Mouse (Mus musculus) liver, embryonic 11.5 days (tissue): Measurements from ENCODE around the gene Faap24. TPM values are rescaled to one million over a fixed set of nuclear protein-coding genes. Genes with fewer than 3 reads are reported as not detected.
A peak's percentile ranks its signal among the peaks of the same experiment; 100 is the strongest.

Source experiments
- ATAC-seq: fragments of 200-750 bp; cut with Nextera tagmentation; replicated peaks from 2 replicates; pipeline ENCODE4 v1.8.0; 2017; ENCODE audit warnings: moderate number of reproducible peaks, mild to moderate bottlenecking, moderate TSS enrichment, moderate library complexity; ENCODE audit not compliant: low FRiP score
- DNase-seq: peaks from one replicate; pipeline ENCODE4 v3.0.0-alpha.2; 2017; ENCODE audit warnings: low spot score
- H3K27ac ChIP-seq: fragments of 300-500 bp; sonication (generic); 2 replicates; pipeline ENCODE4 v1.5.1; 2014; ENCODE audit warnings: mild to moderate bottlenecking, low read depth, low read length, control low read depth
- H3K27me3 ChIP-seq: fragments of 300-500 bp; sonication (generic); replicated peaks from 2 replicates; pipeline ENCODE4 v1.6.1; 2014; ENCODE audit warnings: low read length, mixed read lengths; ENCODE audit not compliant: control insufficient read depth, insufficient read depth
- H3K36me3 ChIP-seq: fragments of 300-500 bp; sonication (generic); 2 replicates; pipeline ENCODE4 v1.6.1; 2014; ENCODE audit warnings: mild to moderate bottlenecking, low read length, moderate library complexity, mixed read lengths; ENCODE audit not compliant: control insufficient read depth, insufficient read depth
- H3K4me1 ChIP-seq: fragments of 300-500 bp; sonication (generic); replicated peaks from 2 replicates; pipeline ENCODE4 v1.6.1; 2014; ENCODE audit warnings: low read length, mixed read lengths; ENCODE audit not compliant: control insufficient read depth, insufficient read depth
- H3K4me2 ChIP-seq: fragments of 300-500 bp; sonication (generic); 2 replicates; pipeline ENCODE4 v1.6.1; 2014; ENCODE audit warnings: mild to moderate bottlenecking, control low read depth, moderate library complexity
- H3K4me3 ChIP-seq: fragments of 300-500 bp; sonication (generic); 2 replicates; pipeline ENCODE4 v1.5.1; 2014; ENCODE audit warnings: low read depth, low read length, control low read depth
- H3K9ac ChIP-seq: fragments of 300-500 bp; sonication (generic); 2 replicates; pipeline ENCODE4 v1.6.1; 2014; ENCODE audit warnings: low read depth, low read length, control low read depth
- H3K9me3 ChIP-seq: fragments of 300-500 bp; sonication (generic); 2 replicates; pipeline ENCODE4 v1.6.1; 2016; ENCODE audit warnings: low read length, inconsistent platforms, mixed read lengths; ENCODE audit not compliant: control insufficient read depth
- WGBS: fragments of 180-500 bp; shearing (Covaris S2); extraction: QIAGEN DNeasy Blood & Tissue Kit; methylation state at CpG from one replicate; pipeline ENCODE4 v1.1.7; 2014; 5-methylcytosine and 5-hydroxymethylcytosine counted together
- polyA plus RNA-seq: library from polyadenylated mRNA; unstranded; fragments of >200 nt; fragmentation: Nextera tagmentation; extraction: Ambion mirVana; gene quantifications from 2 replicates; pipeline ENCODE4 v1.2.1, GENCODE M21; 2014

Faap24 gene
- polyA plus RNA-seq, 1 experiment from 2014 or later, result 40.0 TPM

DNA sequence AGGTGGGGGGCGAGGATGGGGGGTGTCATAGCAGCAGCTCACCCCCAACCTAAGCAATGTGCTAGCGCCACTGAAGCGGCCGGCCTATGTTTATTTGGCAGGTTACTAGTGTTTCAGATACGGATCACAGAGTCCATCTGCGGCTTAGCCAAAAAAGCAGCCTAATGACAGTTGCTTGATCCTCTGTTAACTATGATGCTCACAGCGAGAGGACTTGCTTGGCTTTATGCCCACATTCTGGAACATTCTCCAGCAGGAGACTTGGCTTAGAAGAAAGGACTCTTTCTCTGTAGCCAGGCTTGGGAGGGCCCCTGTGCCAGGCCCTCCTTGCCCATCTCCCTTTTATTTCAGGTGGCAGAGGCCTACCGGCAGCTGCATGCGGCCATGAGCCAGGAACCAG, 20.0 kb downstream of the Faap24 start:
- Histone ChIP-seq H3K4me3 (no peak overlapping the region), H3K4me1 (0 out of 2 replicates have a peak, but pooled peaks cover 4% of the 10 kb centered on the region), H3K36me3 (no peaks in the 10 kb centered on the region), H3K27ac (no peak overlapping the region), H3K9ac (no peak overlapping the region), H3K4me2 (no peak overlapping the region), H3K9me3 (no peaks in the 10 kb centered on the region), H3K27me3 (no peaks in the 10 kb centered on the region)
- 92% methylated on average over 9 of the region's 9 CpGs for WGBS
- ATAC-seq (no peak), DNase-seq (no peak)

DNA sequence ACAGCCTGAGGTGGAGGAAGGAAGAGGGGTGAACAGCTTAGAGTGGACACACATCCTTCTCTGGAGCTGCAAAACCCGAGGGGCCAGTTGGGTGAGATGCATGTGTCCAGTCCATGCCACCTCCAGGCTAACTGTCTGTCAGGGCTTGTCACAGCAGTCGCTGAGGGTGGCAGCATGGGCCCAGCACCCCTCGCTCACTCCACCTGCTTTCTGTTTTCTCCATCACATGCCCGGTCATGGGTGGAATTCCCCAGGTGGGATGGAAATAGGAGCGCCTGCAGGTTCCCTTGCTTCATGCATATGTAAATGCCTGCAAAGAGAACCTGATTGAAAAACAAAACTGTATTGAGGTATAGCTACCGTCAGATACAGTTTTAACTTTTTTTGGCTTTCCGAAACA, 22.4 kb downstream of the Faap24 start:
- Histone ChIP-seq H3K27ac (no peak overlapping the region), H3K4me3 (no peak overlapping the region), H3K9me3 (no peaks in the 10 kb centered on the region), H3K9ac (no peak overlapping the region), H3K4me1 (no peaks in the 10 kb centered on the region), H3K4me2 (no peak overlapping the region), H3K36me3 (no peaks in the 10 kb centered on the region; the same call in 1 of the 2 replicates), H3K27me3 (no peaks in the 10 kb centered on the region)
- DNase-seq, result no peak
- ATAC-seq, result no peak
- WGBS, result 82% methylated on average over 7 of the region's 7 CpGs

DNA sequence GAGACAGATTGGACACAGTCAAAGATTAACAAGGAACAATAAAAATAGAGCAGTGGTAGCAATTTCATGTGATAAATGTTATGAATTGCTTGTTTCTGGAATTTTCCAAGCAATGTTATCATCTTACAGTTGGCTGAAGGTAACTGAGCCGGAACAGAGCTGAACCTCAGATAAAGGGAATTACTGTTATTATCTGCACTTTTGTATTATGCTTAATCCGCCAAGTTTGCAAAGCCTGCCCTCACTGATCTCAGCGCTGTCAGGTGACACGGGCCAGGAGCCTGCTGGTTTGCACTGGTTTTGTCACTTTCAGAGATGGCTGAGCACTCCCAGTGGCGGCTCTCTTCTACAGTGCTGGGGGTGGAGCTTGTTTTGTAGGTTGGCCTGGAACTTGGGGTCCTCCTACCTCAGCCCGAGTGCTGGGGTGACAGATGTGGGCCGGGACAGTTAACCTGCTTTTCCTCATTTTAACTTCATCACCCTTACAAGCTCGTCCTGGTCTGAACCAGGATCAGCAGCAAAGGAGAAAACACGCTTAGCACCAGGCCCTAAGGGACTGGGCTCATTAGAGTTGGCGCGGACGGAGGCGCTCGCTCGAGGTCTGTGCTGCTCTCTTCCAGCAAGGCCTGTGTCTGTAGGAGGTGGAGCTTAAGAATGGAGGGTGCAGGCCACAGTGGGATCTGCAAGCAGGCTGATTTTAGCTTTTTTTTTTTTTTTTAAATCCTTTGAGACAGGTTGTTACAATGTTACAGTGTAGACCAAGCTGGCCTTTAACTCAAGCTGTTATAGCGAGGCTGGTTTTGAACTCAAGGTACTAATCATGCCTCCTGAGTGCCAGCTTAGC, 23.3 kb downstream of the Faap24 start:
- Histone ChIP-seq H3K4me2 (no peak overlapping the region), H3K27ac (no peak overlapping the region), H3K9ac (no peak overlapping the region), H3K27me3 (no peaks in the 10 kb centered on the region), H3K4me3 (no peak overlapping the region), H3K9me3 (no peaks in the 10 kb centered on the region), H3K4me1 (no peaks in the 10 kb centered on the region), H3K36me3 (no peaks in the 10 kb centered on the region; the same call in 1 of the 2 replicates)
- DNase-seq (no peak), ATAC-seq (peak; percentile 31; the same call in 1 of the 2 replicates)
- WGBS, result 69% methylated on average over 16 of the region's 16 CpGs

DNA sequence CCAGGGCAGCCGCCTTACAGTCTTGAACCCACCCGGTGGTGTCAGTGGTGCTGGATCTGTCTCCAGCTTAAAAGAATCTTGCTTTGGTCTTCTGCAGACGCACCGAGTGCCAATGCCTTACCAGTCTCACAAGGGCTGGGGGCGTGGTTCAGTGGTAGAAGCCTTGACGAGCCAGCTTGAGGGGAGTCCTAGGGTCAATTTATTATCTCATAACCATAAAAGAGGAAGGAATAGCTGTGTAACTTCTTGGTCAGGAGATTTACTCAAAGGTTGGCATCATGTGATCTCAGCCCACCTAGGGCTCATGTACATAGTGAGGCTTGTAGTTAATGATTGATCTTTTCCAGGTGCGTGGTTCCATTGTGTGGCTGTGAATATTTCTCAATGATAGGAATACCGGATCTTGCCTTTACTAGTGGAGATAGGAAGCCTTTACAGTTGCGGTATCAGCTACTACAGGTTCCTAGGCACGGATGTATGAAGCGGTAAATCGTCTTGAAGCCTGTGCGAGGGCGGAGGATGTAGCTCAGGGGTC, 24.1 kb downstream of the Faap24 start:
- no peaks in the 10 kb centered on the region; the same call in 1 of the 2 replicates for H3K36me3 ChIP-seq
- DNase-seq, result no peak
- no peaks in the 10 kb centered on the region for H3K9me3 ChIP-seq
- H3K4me3 ChIP-seq, result no peak overlapping the region
- H3K4me1 ChIP-seq, result no peaks in the 10 kb centered on the region
- H3K27me3 ChIP-seq, result no peaks in the 10 kb centered on the region
- no peak overlapping the region for H3K9ac ChIP-seq
- no peak for ATAC-seq
- H3K4me2 ChIP-seq, result no peak overlapping the region
- H3K27ac ChIP-seq, result no peak overlapping the region
- 80% methylated on average over 14 of the region's 14 CpGs for WGBS

DNA sequence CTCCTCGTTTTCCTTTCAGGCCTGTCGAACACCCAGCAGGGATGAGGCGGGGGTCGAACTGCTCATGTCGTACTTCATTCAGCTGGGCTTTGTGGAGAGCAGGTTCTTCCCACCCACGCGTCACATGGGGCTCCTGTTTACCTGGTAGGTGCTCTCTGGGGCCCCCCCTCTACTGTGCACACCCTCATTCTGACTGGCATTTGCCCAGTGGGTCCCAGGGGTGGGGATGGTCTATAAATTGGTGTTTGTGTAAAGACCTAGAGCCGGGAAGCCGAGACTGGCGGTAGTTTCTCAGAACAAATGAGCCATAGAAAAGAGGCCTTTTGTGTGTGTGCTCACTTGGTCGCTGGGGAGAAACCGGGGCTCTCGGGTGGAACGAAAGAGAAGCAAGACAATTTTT, 25.5 kb downstream of the Faap24 start:
- Histone ChIP-seq H3K4me2 (no peak overlapping the region), H3K4me1 (no peaks in the 10 kb centered on the region), H3K9ac (no peak overlapping the region), H3K36me3 (no peaks in the 10 kb centered on the region; the same call in 1 of the 2 replicates), H3K27me3 (no peaks in the 10 kb centered on the region), H3K4me3 (no peak overlapping the region), H3K9me3 (no peaks in the 10 kb centered on the region), H3K27ac (no peak overlapping the region)
- 86% methylated on average over 14 of the region's 14 CpGs for WGBS
- ATAC-seq (no peak), DNase-seq (no peak)

DNA sequence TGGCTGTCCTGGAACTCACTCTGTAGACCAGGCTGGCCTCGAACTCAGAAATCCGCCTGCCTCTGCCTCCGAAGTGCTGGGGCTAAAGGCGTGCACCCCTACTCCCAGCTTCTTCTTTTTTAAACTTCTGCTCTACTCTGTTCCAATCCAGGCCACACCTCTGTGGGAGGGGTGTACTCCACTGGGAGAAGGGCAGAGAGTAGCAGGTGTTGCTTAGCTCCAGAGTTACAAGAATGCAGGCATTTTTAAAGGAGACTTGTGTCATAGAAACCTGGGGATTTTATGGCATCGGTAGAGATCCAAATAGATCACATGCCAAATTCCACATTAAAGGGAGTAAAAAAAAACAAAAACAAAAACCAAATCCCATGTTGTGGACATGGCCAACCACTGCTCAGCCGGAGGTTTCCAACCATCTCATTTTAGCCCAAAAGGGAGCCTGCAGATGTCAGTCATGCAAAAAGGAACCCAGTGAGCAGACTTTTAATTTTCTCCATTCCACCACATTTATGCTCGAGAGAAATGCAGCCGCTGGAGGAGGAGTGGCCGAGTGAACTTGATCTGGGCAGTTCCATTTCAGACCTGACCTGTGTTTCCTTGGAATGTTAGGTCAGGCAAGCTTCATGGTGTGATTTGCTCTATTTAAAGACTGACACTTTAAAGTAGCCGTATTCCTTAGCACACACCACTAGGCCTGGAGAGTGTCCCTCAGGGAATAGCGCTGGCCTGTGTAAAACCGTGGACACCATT, 31.3 kb downstream of the Faap24 start:
- ATAC-seq (no peak), DNase-seq (no peak)
- Histone ChIP-seq H3K27ac (no peak overlapping the region), H3K9me3 (no peaks in the 10 kb centered on the region), H3K27me3 (no peaks in the 10 kb centered on the region), H3K4me1 (peaks cover 4% of the 10 kb centered on the region; the same call in 1 of the 2 replicates), H3K4me3 (no peak overlapping the region), H3K4me2 (no peak overlapping the region), H3K9ac (no peak overlapping the region), H3K36me3 (no peaks in the 10 kb centered on the region)
- 77% methylated on average over 12 of the region's 12 CpGs for WGBS

DNA sequence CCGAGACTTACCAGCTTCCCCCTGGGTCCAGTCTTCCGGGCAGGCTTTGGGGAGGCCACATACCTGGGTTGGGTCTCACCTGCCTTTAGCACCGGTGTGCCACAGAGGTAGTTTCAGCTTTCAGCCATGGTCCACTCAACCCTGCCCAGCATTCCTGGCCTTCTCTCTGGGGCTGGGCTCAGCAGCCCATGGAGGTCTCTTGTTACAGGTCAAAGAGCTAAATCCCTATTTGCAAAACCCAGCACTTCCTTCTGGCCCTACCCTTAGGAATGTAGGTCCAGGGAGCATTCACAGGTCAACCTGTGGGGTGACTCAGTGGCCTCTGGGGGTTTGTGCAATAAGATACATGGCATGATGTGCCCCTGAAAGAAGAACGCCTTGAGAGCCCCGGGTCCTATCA, 33.8 kb downstream of the Faap24 start:
- Histone ChIP-seq H3K9me3 (no peaks in the 10 kb centered on the region), H3K36me3 (no peaks in the 10 kb centered on the region), H3K27me3 (no peaks in the 10 kb centered on the region), H3K27ac (no peak overlapping the region), H3K4me3 (no peak overlapping the region), H3K9ac (no peak overlapping the region), H3K4me2 (no peak overlapping the region), H3K4me1 (peaks cover 4% of the 10 kb centered on the region; the same call in 1 of the 2 replicates)
- DNase-seq, result no peak
- WGBS, result 70% methylated on average over 5 of the region's 5 CpGs
- peak; percentile 57 for ATAC-seq

DNA sequence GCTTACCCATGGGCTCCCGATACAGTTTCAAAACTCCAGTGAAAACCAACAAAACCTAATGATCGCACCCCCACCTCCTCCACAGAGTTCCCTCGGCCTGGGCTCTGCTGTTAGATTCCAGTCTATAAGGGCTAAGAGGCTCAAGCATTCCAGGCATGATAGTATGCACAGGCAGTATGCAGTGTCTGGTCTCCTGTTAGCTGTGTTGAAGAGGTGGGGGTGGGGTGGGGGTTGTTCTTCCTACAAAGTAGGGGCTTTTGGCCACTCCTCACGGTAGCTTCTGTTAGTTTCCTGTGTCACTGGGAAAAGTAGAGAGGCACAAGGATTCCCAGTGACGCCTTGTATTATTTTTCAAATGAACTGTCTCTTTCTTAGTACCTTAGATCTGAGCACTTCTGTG, 34.4 kb downstream of the Faap24 start:
- Histone ChIP-seq H3K9me3 (no peaks in the 10 kb centered on the region), H3K4me1 (peaks cover 4% of the 10 kb centered on the region; the same call in 1 of the 2 replicates), H3K9ac (no peak overlapping the region), H3K27me3 (no peaks in the 10 kb centered on the region), H3K4me3 (no peak overlapping the region), H3K36me3 (no peaks in the 10 kb centered on the region), H3K27ac (no peak overlapping the region), H3K4me2 (no peak overlapping the region)
- ATAC-seq, result no peak
- WGBS, result 53% methylated on average over 5 of the region's 5 CpGs
- DNase-seq, result no peak
